Mouse (Mus musculus) thymus, adult 2 months (tissue): ENCODE measurements around the gene Vmn1r87. TPM values are rescaled to one million over a fixed set of nuclear protein-coding genes. Genes with fewer than 3 reads are reported as not detected.
A peak's percentile ranks its signal among the peaks of the same experiment; 100 is the strongest.
"Not testable (repeated sequence)": the region's sequence is repeated elsewhere in the genome, so short reads cannot be mapped to it uniquely, and the experiment has no call there.

ENCODE experiments used
- DNase-seq: peaks from one replicate; pipeline ENCODE4 v3.0.0; 2021
- H3K27ac ChIP-seq: fragments of 200-500 bp; 2 replicates; pipeline ENCODE4 v1.5.1; 2012; ENCODE audit warnings: low read length, control low read depth; ENCODE audit not compliant: control insufficient read depth, insufficient read depth
- H3K27me3 ChIP-seq: fragments of 200-500 bp; 2 replicates; pipeline ENCODE4 v1.6.1; 2012; ENCODE audit warnings: mild to moderate bottlenecking, low read length, moderate library complexity, mixed read lengths; ENCODE audit not compliant: control insufficient read depth, insufficient read depth
- H3K36me3 ChIP-seq: fragments of 200-500 bp; 2 replicates; pipeline ENCODE4 v1.6.1; 2012; ENCODE audit warnings: mild to moderate bottlenecking, low read length, moderate library complexity; ENCODE audit not compliant: control insufficient read depth, insufficient read depth
- H3K4me1 ChIP-seq: fragments of 200-500 bp; replicated peaks from 2 replicates; pipeline ENCODE4 v1.6.1; 2012; ENCODE audit warnings: low read length; ENCODE audit not compliant: control insufficient read depth, insufficient read depth
- H3K4me3 ChIP-seq: fragments of 200-500 bp; 2 replicates; pipeline ENCODE4 v1.5.1; 2012; ENCODE audit warnings: mild to moderate bottlenecking, low read length, control low read depth, moderate library complexity; ENCODE audit not compliant: control insufficient read depth, insufficient read depth
- CTCF ChIP-seq: fragments of 200-500 bp; IDR thresholded peaks from 2 replicates; pipeline ENCODE4 v1.5.1; 2012; ENCODE audit warnings: mild to moderate bottlenecking, control low read depth, low read length, moderate library complexity, borderline replicate concordance; ENCODE audit not compliant: control insufficient read depth, poor library complexity, insufficient read depth; ENCODE audit errors: extremely low read depth
- POLR2A ChIP-seq: fragments of 200-500 bp; IDR thresholded peaks from 2 replicates; pipeline ENCODE4 v1.6.1; 2012; ENCODE audit warnings: mild to moderate bottlenecking, low read length, control low read depth, moderate library complexity; ENCODE audit not compliant: control insufficient read depth, poor library complexity, insufficient read depth; ENCODE audit errors: extremely low read depth
- WGBS: fragments of 180-500 bp; shearing (Covaris S2); methylation state at CpG from one replicate; pipeline ENCODE4 v1.1.7; 2018; 5-methylcytosine and 5-hydroxymethylcytosine counted together
- polyA plus RNA-seq: library from polyadenylated mRNA; depleted of rRNA; stranded (reverse); fragments of >200 nt; gene quantifications from 2 replicates; pipeline ENCODE4 v1.2.3, GENCODE M21; 2012; rRNA removed

Gene Vmn1r87
- polyA plus RNA-seq: not detected in 2 replicates

DNA sequence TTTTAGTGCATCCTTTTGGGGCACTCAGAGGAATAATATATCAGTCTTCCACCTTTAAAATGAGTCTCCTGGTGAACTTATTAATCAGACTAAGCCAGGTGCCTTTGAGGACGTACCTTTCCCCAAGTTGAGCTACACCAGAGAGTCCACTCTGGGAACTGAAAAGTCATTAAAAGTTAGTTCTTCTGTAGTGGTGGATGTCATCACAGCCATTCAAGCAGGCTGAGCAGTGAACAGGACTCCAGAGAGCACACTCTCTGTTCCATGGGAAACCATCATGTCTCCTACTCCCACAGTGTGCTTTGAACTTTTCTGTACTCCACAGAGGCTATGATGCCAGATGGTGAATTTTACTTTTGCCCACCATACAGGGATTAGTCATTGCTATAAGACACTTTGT lies at the start of gene Vmn1r87:
Vmn1r87 (minus strand) TSS at position 101 of the 400 bp plus-strand sequence.
- H3K4me3 ChIP-seq: no peak within 1 kb of the TSS
- H3K27me3 ChIP-seq: no peaks in the 10 kb centered on the region
- no peak for DNase-seq
- no peak for TF ChIP-seq POLR2A
- TF ChIP-seq CTCF: no peak
- WGBS: 75% methylated on average over 1 of the region's 1 CpGs
- H3K4me1 ChIP-seq: no peaks in the 10 kb centered on the region
- H3K36me3 ChIP-seq: no peaks in the 10 kb centered on the region
- no peak within 1 kb of the TSS for H3K27ac ChIP-seq

DNA sequence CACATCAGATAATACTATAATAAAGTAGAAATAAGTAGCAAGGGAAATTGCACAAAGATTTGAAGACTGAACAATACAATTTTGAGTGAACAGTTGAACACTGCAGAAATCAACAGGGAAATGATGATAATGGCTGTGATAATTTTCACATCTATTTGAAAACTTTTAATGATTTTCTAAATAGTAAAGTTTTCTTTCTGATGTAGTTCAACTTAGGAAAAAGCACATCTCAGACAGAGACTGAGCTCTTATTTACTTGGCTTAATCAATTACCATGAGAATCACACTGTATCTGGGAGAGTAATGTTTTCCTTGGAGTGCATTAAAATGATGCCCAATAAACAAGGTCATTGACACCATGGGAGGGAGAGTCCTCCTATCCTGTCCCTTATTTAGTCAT lies 19.3 kb upstream of the Vmn1r87 start, which contains the start of gene Vmn1r88:
Vmn1r88 (plus strand) TSS at position 301 of the 400 bp plus-strand sequence.
- TF ChIP-seq POLR2A: no peak
- TF ChIP-seq CTCF: no peak
- Histone ChIP-seq H3K27me3 (no peaks in the 10 kb centered on the region), H3K4me3 (no peak within 1 kb of the TSS), H3K36me3 (no peaks in the 10 kb centered on the region), H3K4me1 (no peaks in the 10 kb centered on the region), H3K27ac (no peak within 1 kb of the TSS)
- no peak for DNase-seq

GRCm38 (mm10) chr7:13137340-13137739 lies 2.6 kb downstream of the Vmn1r87 start:
- no peaks in the 10 kb centered on the region for H3K36me3 ChIP-seq
- H3K4me3 ChIP-seq: no peak overlapping the region
- no peak overlapping the region for H3K27ac ChIP-seq
- no peaks in the 10 kb centered on the region for H3K4me1 ChIP-seq
- no peak for DNase-seq
- no peaks in the 10 kb centered on the region for H3K27me3 ChIP-seq
- TF ChIP-seq POLR2A (no peak), CTCF (no peak)

GRCm38 (mm10) chr7:13131856-13132255 lies 8.1 kb downstream of the Vmn1r87 start:
- TF ChIP-seq POLR2A (no peak), CTCF (no peak)
- Histone ChIP-seq H3K36me3 (no peaks in the 10 kb centered on the region), H3K27ac (no peak overlapping the region), H3K4me1 (no peaks in the 10 kb centered on the region), H3K4me3 (no peak overlapping the region), H3K27me3 (no peaks in the 10 kb centered on the region)
- 94% methylated on average over 2 of the region's 2 CpGs for WGBS
- no peak for DNase-seq

- not testable (repeated sequence) for H3K27ac ChIP-seq, H3K4me1 ChIP-seq, H3K4me3 ChIP-seq, H3K27me3 ChIP-seq, H3K36me3 ChIP-seq
- DNase-seq: peak; percentile 3
- 3% methylated on average over 26 of the region's 34 CpGs for WGBS
Measured at GRCm38 (mm10) chr7:13123554-13124153, 16.3 kb downstream of the Vmn1r87 start.

- no peaks in the 10 kb centered on the region for H3K27me3 ChIP-seq
- no peaks in the 10 kb centered on the region for H3K4me1 ChIP-seq
- no peaks in the 10 kb centered on the region for H3K36me3 ChIP-seq
- no peak for DNase-seq
- TF ChIP-seq CTCF (no peak), POLR2A (no peak)
- H3K4me3 ChIP-seq: no peak within 1 kb of the TSS
- H3K27ac ChIP-seq: no peak within 1 kb of the TSS
Measured at GRCm38 (mm10) chr7:13119817-13120216, 20.1 kb downstream of the Vmn1r87 start, which contains the start of gene Vmn1r86. TSS of gene Vmn1r86 (minus strand) at chr7:13119917.

DNA sequence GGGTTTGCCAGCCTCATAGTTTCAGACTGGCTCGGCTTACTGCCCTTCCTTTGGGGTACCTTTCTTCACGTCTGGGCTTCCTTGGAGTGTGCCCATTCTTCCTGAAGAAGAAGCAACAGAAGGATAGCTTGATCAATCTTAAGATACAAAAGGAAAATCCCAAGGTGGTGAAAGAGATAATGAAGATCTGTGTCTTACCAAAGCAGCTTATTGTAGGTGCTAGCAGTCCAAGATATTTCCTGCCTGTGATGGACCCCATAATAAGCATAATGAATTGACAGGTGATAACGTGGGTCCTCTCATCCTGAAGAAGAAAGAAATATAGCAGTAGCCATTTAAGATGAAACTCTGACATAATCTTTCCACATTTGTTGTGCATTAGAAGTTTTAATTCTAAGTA lies 44.9 kb downstream of the Vmn1r87 start, which contains the start of gene Vmn1r85:
Vmn1r85 (minus strand) TSS at position 101 of the 400 bp plus-strand sequence.
- WGBS: 70% methylated on average over 3 of the region's 3 CpGs
- no peak within 1 kb of the TSS for H3K4me3 ChIP-seq
- H3K27me3 ChIP-seq: no peaks in the 10 kb centered on the region
- no peak for DNase-seq
- TF ChIP-seq CTCF (no peak), POLR2A (no peak)
- H3K27ac ChIP-seq: no peak within 1 kb of the TSS
- no peaks in the 10 kb centered on the region for H3K4me1 ChIP-seq
- H3K36me3 ChIP-seq: no peaks in the 10 kb centered on the region

Other genes with a start within 250 kb of the Vmn1r87 start
- 14.3 and 14.9 TPM in 2 replicates for gene Zscan22, start 242.3 kb downstream of the Vmn1r87 start, polyA plus RNA-seq
- 2,545 and 2,907 TPM in 2 replicates for gene Rps5, start 217.9 kb downstream of the Vmn1r87 start, polyA plus RNA-seq
- gene Rnf225, start 212.7 kb downstream of the Vmn1r87 start, polyA plus RNA-seq: 1.0 and 1.8 TPM in 2 replicates
- 8.7 and 9.3 TPM in 2 replicates for gene Zfp324, start 174.3 kb downstream of the Vmn1r87 start, polyA plus RNA-seq
- 10.8 and 11.4 TPM in 2 replicates for gene Zfp446, start 162.3 kb downstream of the Vmn1r87 start, polyA plus RNA-seq
- gene Slc27a5, start 142.0 kb downstream of the Vmn1r87 start, polyA plus RNA-seq: 0.89 and 3.0 TPM in 2 replicates
- 902 and 905 TPM in 2 replicates for gene Trim28, start 141.0 kb downstream of the Vmn1r87 start, polyA plus RNA-seq
- 78.8 and 127 TPM in 2 replicates for gene Zbtb45, start 130.1 kb downstream of the Vmn1r87 start, polyA plus RNA-seq
- 65.6 and 65.7 TPM in 2 replicates for gene Chmp2a, start 105.3 kb downstream of the Vmn1r87 start, polyA plus RNA-seq
- gene Ube2m, start 101.9 kb downstream of the Vmn1r87 start, polyA plus RNA-seq: 236 and 244 TPM in 2 replicates
- 3.5 and 4.5 TPM in 2 replicates for gene Mzf1, start 85.4 kb downstream of the Vmn1r87 start, polyA plus RNA-seq
- gene Vmn1r85, start 45.0 kb downstream of the Vmn1r87 start, polyA plus RNA-seq: not detected in 2 replicates
- not detected in 2 replicates for gene Vmn1r86, start 20.2 kb downstream of the Vmn1r87 start, polyA plus RNA-seq
- gene Vmn1r88, start 19.4 kb upstream of the Vmn1r87 start, polyA plus RNA-seq: not detected in 2 replicates
- not detected in 2 replicates for gene Vmn1r89, start 72.9 kb upstream of the Vmn1r87 start, polyA plus RNA-seq
- gene Lig1, start 137.1 kb upstream of the Vmn1r87 start, polyA plus RNA-seq: 35.8 and 55.2 TPM in 2 replicates
- gene Zswim9, start 138.6 kb upstream of the Vmn1r87 start, polyA plus RNA-seq: 7.4 and 7.8 TPM in 2 replicates
- 0.70 and 0.74 TPM in 2 replicates for gene Pla2g4c, start 184.5 kb upstream of the Vmn1r87 start, polyA plus RNA-seq